Mouse (Mus musculus) liver, adult 2 months (tissue): Measurements from ENCODE around the gene Snx15.

Experiments used
- CTCF ChIP-seq: fragments of 200-500 bp; IDR thresholded peaks from 2 replicates; pipeline ENCODE4 v1.5.1; 2011; ENCODE audit warnings: low read depth, low read length, control low read depth
- POLR2A ChIP-seq: fragments of 200-500 bp; IDR thresholded peaks from 2 replicates; pipeline ENCODE4 v1.6.1; 2011; ENCODE audit warnings: low read length, control low read depth; ENCODE audit not compliant: insufficient read depth; ENCODE audit errors: extremely low read depth

GRCm38 (mm10) chr19:6088841-6089240, 39.3 kb downstream of the Snx15 start:
- no peak for TF ChIP-seq CTCF
- TF ChIP-seq POLR2A, result no peak
